Mouse (Mus musculus): ENCODE data around the gene Surf2. TPM values are rescaled to one million over a fixed set of nuclear protein-coding genes. Genes with fewer than 3 reads are reported as not detected.

Gene Surf2
- polyA plus RNA-seq, 1 experiment from 2014 or later, result 58.4 TPM

Other genes with a start within 250 kb of the Surf2 start
- not detected in 2 replicates for gene Lcn4, start 245.1 kb upstream of the Surf2 start, polyA plus RNA-seq (2015; fragmentation: Nextera tagmentation; extraction: Ambion mirVana)
- gene Abo, start 51.4 kb upstream of the Surf2 start, polyA plus RNA-seq (2015; fragmentation: Nextera tagmentation; extraction: Ambion mirVana), result not detected in 2 replicates
- gene Surf6, start 13.5 kb upstream of the Surf2 start, polyA plus RNA-seq (2015; fragmentation: Nextera tagmentation; extraction: Ambion mirVana), result 34.9 and 35.1 TPM in 2 replicates
- 144 and 152 TPM in 2 replicates for gene Med22, start 5.7 kb upstream of the Surf2 start, polyA plus RNA-seq (2015; fragmentation: Nextera tagmentation; extraction: Ambion mirVana)
- 421 and 428 TPM in 2 replicates for gene Rpl7a, start 5.6 kb upstream of the Surf2 start, polyA plus RNA-seq (2015; fragmentation: Nextera tagmentation; extraction: Ambion mirVana)
- 83.4 and 85.4 TPM in 2 replicates for gene Surf1, start 163 bp downstream of the Surf2 start, polyA plus RNA-seq (2015; fragmentation: Nextera tagmentation; extraction: Ambion mirVana)
- gene Surf4, start 17.6 kb downstream of the Surf2 start, polyA plus RNA-seq (2015; fragmentation: Nextera tagmentation; extraction: Ambion mirVana), result 107 and 110 TPM in 2 replicates
- 0.13 and 0.54 TPM in 2 replicates for gene Stkld1, start 17.7 kb downstream of the Surf2 start, polyA plus RNA-seq (2015; fragmentation: Nextera tagmentation; extraction: Ambion mirVana)
- 36.8 and 38.8 TPM in 2 replicates for gene Rexo4, start 48.0 kb downstream of the Surf2 start, polyA plus RNA-seq (2015; fragmentation: Nextera tagmentation; extraction: Ambion mirVana)
- gene Adamts13, start 57.0 kb downstream of the Surf2 start, polyA plus RNA-seq (2015; fragmentation: Nextera tagmentation; extraction: Ambion mirVana), result not detected in 2 replicates
- 123 and 126 TPM in 2 replicates for gene Cacfd1, start 93.6 kb downstream of the Surf2 start, polyA plus RNA-seq (2015; fragmentation: Nextera tagmentation; extraction: Ambion mirVana)
- gene Slc2a6, start 111.6 kb downstream of the Surf2 start, polyA plus RNA-seq (2015; fragmentation: Nextera tagmentation; extraction: Ambion mirVana), result 9.0 and 9.3 TPM in 2 replicates
- gene Mymk, start 155.8 kb downstream of the Surf2 start, polyA plus RNA-seq (2015; fragmentation: Nextera tagmentation; extraction: Ambion mirVana), result 0.14 TPM in 2 replicates
- gene Adamtsl2, start 163.0 kb downstream of the Surf2 start, polyA plus RNA-seq (2015; fragmentation: Nextera tagmentation; extraction: Ambion mirVana), result 9.7 and 10.1 TPM in 2 replicates
- gene Fam163b, start 226.1 kb downstream of the Surf2 start, polyA plus RNA-seq (2015; fragmentation: Nextera tagmentation; extraction: Ambion mirVana), result 4.7 and 5.4 TPM in 2 replicates
- gene Dbh, start 248.9 kb downstream of the Surf2 start, polyA plus RNA-seq (2015; fragmentation: Nextera tagmentation; extraction: Ambion mirVana), result 0.65 and 3.6 TPM in 2 replicates